Mouse (Mus musculus) CH12.LX (cell line): ENCODE data around the gene Gm20388.

Experiments used
- CTCF ChIP-seq, 2 experiments: IDR thresholded peaks in 1 of 2; conservative IDR thresholded peaks in 1 of 2; 2 replicates each; pipeline ENCODE4 v1.5.1; 2011 to 2012; ENCODE audit warnings: low read depth in 2 of 2, low read length in 2 of 2, improper control_type of control experiment in 1 of 2, inconsistent platforms in 1 of 2, mild to moderate bottlenecking in 1 of 2, moderate library complexity in 1 of 2
- E2F4 ChIP-seq: IDR thresholded peaks from 2 replicates; pipeline ENCODE4 v1.6.1; 2011; ENCODE audit warnings: low read depth, low read length, improper control_type of control experiment; ENCODE audit not compliant: insufficient replicate concordance
- JUN ChIP-seq: IDR thresholded peaks from 2 replicates; pipeline ENCODE4 v1.6.1; 2011; ENCODE audit warnings: low read depth, mild to moderate bottlenecking, low read length, improper control_type of control experiment, moderate library complexity; ENCODE audit not compliant: insufficient read depth
- KAT2A ChIP-seq: IDR thresholded peaks from 2 replicates; pipeline ENCODE4 v1.6.1; 2012; ENCODE audit warnings: low read length, improper control_type of control experiment, inconsistent platforms; ENCODE audit not compliant: insufficient replicate concordance
- MAX ChIP-seq: IDR thresholded peaks from 2 replicates; pipeline ENCODE4 v1.6.1; 2011; ENCODE audit warnings: low read length, improper control_type of control experiment
- POLR2A ChIP-seq: IDR thresholded peaks from 2 replicates; pipeline ENCODE4 v1.6.1; 2011; ENCODE audit warnings: low read depth, mild to moderate bottlenecking, improper control_type of control experiment, low read length
- USF1 ChIP-seq: IDR thresholded peaks from 2 replicates; pipeline ENCODE4 v1.6.1; 2014; ENCODE audit warnings: low read depth, mild to moderate bottlenecking, inconsistent platforms, low read length, improper control_type of control experiment
- USF2 ChIP-seq: conservative IDR thresholded peaks from 2 replicates; pipeline ENCODE4 v1.6.1; 2011; ENCODE audit warnings: low read depth, low read length, improper control_type of control experiment
- ZNF384 ChIP-seq: IDR thresholded peaks from 2 replicates; pipeline ENCODE4 v1.6.1; 2012; ENCODE audit warnings: low read depth, low read length, improper control_type of control experiment, inconsistent platforms

GRCm38 (mm10) chr8:122047206-122047870 is 2136.7 kb downstream of the Gm20388 start:
- TF ChIP-seq CTCF (conservative IDR thresholded peaks at IDR 0.05 in 1 of 2, IDR thresholded peaks at IDR 0.05 in 1 of 2; ENCODE audit: low read depth in 2 of 2, low read length in 2 of 2) (peak in 1 of 2 experiments; percentile 52; a peak in 2 of 4 replicates), MAX (no peak), KAT2A (no peak), E2F4 (no peak), POLR2A (no peak), USF1 (no peak), USF2 (no peak), JUN (no peak), ZNF384 (no peak)
